8 mouse cellular contexts compared by ENCODE assay signal in genomic region chr16:37584218-37585035, GRCm38 (mm10). TPM values are rescaled to one million over a fixed set of nuclear protein-coding genes. Genes with fewer than 3 reads are reported as not detected.
A peak's percentile ranks its signal among the peaks of the same experiment; 100 is the strongest.
DNase-seq lines count a peak whose midpoint lies in the region; ATAC-seq and TF ChIP-seq lines count a peak whose summit lies in the region.

No protein-coding gene starts in this region.

- WGBS in forebrain, embryonic 11.5 days = 1% methylated on average over 25 of the region's 25 CpGs
- 6% methylated on average over 25 of the region's 25 CpGs for WGBS in liver, embryonic 16.5 days (ENCODE audit: insufficient replicate concordance)
- WGBS in thymus, adult 2 months = 10% methylated on average over 25 of the region's 25 CpGs

- peak overlapping the region; percentile 57 for H3K4me3 ChIP-seq in E14TG2a.4 (replicated peaks; ENCODE audit: low read length)
- peak overlapping the region; percentile 39 for H3K4me3 ChIP-seq in brown adipose tissue, adult 24 weeks (ENCODE audit: insufficient read depth, low read depth, low read length)
- peak overlapping the region; percentile 20 for H3K4me3 ChIP-seq in forebrain, embryonic 11.5 days (ENCODE audit: low read depth, low read length)
- peak overlapping the region; percentile 30 for H3K4me3 ChIP-seq in liver, embryonic 16.5 days (ENCODE audit: low read depth, low read length)
- H3K4me3 ChIP-seq in thymus, adult 2 months (ENCODE audit: control insufficient read depth, insufficient read depth, low read length) = no peak overlapping the region

- TF ChIP-seq POLR2A in thymus, adult 2 months (IDR thresholded peaks at IDR 0.05; ENCODE audit: control insufficient read depth, extremely low read depth, insufficient read depth, low read length, poor library complexity) = no peak

- no peak for TF ChIP-seq CTCF in E14TG2a.4 (conservative IDR thresholded peaks at IDR 0.05; ENCODE audit: low read length)
- no peak for TF ChIP-seq CTCF in thymus, adult 2 months (IDR thresholded peaks at IDR 0.05; ENCODE audit: borderline replicate concordance, control insufficient read depth, extremely low read depth, insufficient read depth, low read length, poor library complexity)

- H3K27ac ChIP-seq in brown adipose tissue, adult 24 weeks (replicated peaks; ENCODE audit: low read depth, low read length) = no peak overlapping the region
- peak overlapping the region; percentile 95 for H3K27ac ChIP-seq in forebrain, embryonic 11.5 days (ENCODE audit: low read depth, low read length)
- H3K27ac ChIP-seq in liver, embryonic 16.5 days (ENCODE audit: low read length) = peak overlapping the region; percentile 84
- H3K27ac ChIP-seq in thymus, adult 2 months (ENCODE audit: control insufficient read depth, insufficient read depth, low read length) = no peak overlapping the region

- H3K27me3 ChIP-seq in E14TG2a.4 (ENCODE audit: insufficient read depth, low read length) = peaks cover 24% of the 10 kb centered on the region
- H3K27me3 ChIP-seq in forebrain, embryonic 11.5 days (ENCODE audit: control insufficient read depth, insufficient read depth, low read length) = no peaks in the 10 kb centered on the region
- no peaks in the 10 kb centered on the region for H3K27me3 ChIP-seq in liver, embryonic 16.5 days (ENCODE audit: control insufficient read depth, insufficient read depth, low read depth, low read length)
- H3K27me3 ChIP-seq in thymus, adult 2 months (ENCODE audit: control insufficient read depth, insufficient read depth, low read length) = no peaks in the 10 kb centered on the region; the same call in 1 of the 2 replicates

- H3K9ac ChIP-seq in forebrain, embryonic 11.5 days (ENCODE audit: low read length) = peak overlapping the region; percentile 59
- peak overlapping the region; percentile 5; the same call in 1 of the 2 replicates for H3K9ac ChIP-seq in liver, embryonic 16.5 days (ENCODE audit: low read depth, low read length)

- H3K36me3 ChIP-seq in E14TG2a.4 (ENCODE audit: insufficient read depth, low read length) = no peaks in the 10 kb centered on the region
- no peaks in the 10 kb centered on the region for H3K36me3 ChIP-seq in forebrain, embryonic 11.5 days (ENCODE audit: control insufficient read depth, insufficient read depth, low read length)
- H3K36me3 ChIP-seq in liver, embryonic 16.5 days (ENCODE audit: control insufficient read depth, insufficient read depth) = no peaks in the 10 kb centered on the region
- no peaks in the 10 kb centered on the region for H3K36me3 ChIP-seq in thymus, adult 2 months (ENCODE audit: control insufficient read depth, insufficient read depth, low read length)

- H3K4me1 ChIP-seq in E14TG2a.4 (replicated peaks; ENCODE audit: low read depth, low read length) = peaks cover 13% of the 10 kb centered on the region
- no peaks in the 10 kb centered on the region for H3K4me1 ChIP-seq in brown adipose tissue, adult 24 weeks (ENCODE audit: control insufficient read depth, insufficient read depth, insufficient read length, low read length)
- H3K4me1 ChIP-seq in forebrain, embryonic 11.5 days (replicated peaks; ENCODE audit: control insufficient read depth, insufficient read depth, low read length) = peaks cover 6% of the 10 kb centered on the region; the same call in 1 of the 2 replicates
- no peaks in the 10 kb centered on the region; the same call in 1 of the 2 replicates for H3K4me1 ChIP-seq in liver, embryonic 16.5 days (ENCODE audit: control insufficient read depth, low read depth, low read length)
- H3K4me1 ChIP-seq in thymus, adult 2 months (replicated peaks; ENCODE audit: control insufficient read depth, insufficient read depth, low read length) = no peaks in the 10 kb centered on the region

- peak overlapping the region; percentile 54 for H3K4me2 ChIP-seq in forebrain, embryonic 11.5 days (ENCODE audit: low read depth, low read length, severe bottlenecking)
- peak overlapping the region; percentile 38 for H3K4me2 ChIP-seq in liver, embryonic 16.5 days (ENCODE audit: low read depth, low read length)

- no peaks in the 10 kb centered on the region for H3K9me3 ChIP-seq in E14TG2a.4 (ENCODE audit: low read length)
- no peaks in the 10 kb centered on the region for H3K9me3 ChIP-seq in forebrain, embryonic 11.5 days (ENCODE audit: control insufficient read depth, low read length)
- H3K9me3 ChIP-seq in liver, embryonic 16.5 days (replicated peaks; ENCODE audit: control insufficient read depth, low read length) = no peaks in the 10 kb centered on the region

- peak; percentile 83 for DNase-seq in forebrain, embryonic 11.5 days (ENCODE audit: low spot score)
- DNase-seq in heart, postnatal 10 days = peak; percentile 66 to 67
- DNase-seq in kidney, postnatal 4 days = peak; percentile 69 to 80
- DNase-seq in ovary, postnatal 36 days (ENCODE audit: low spot score) = peak; percentile 49
- no peak for DNase-seq in thymus, adult 2 months

- peak; percentile 90 for ATAC-seq in forebrain, embryonic 11.5 days (replicated peaks; ENCODE audit: low FRiP score)
- peak; percentile 76 for ATAC-seq in liver, embryonic 16.5 days (ENCODE audit: low read depth)

- intact Hi-C loops in heart, postnatal 10 days (cut with DNase I) = no loop called here

RNA-seq across cellular contexts. Expression of gene Hgd, which starts 4.5 kb away (rescaled TPM):
- polyA plus RNA-seq in brown adipose tissue, adult 24 weeks (2012; ENCODE audit: insufficient read depth, insufficient read length, missing spikeins) = not detected in 2 replicates
- polyA plus RNA-seq in forebrain, embryonic 11.5 days (2014; fragmentation: Nextera tagmentation; extraction: Ambion mirVana) = 0.28 TPM in 1 of 2 replicates, not detected in the other
- total RNA-seq in heart, postnatal 10 days (2021) = under 1 TPM in 1 of 2 experiments, not detected in 1; 0.29 TPM
- polyA plus RNA-seq in liver, embryonic 16.5 days (2015; fragmentation: Nextera tagmentation; extraction: Ambion mirVana) = 47.1 and 55.1 TPM in 2 replicates
- polyA plus RNA-seq in thymus, adult 2 months (2012; rRNA removed) = 0.54 and 1.4 TPM in 2 replicates

RNA-seq across cellular contexts. Expression of gene Rabl3, which starts 44.7 kb away (rescaled TPM):
- 4.1 and 5.8 TPM in 2 replicates for polyA plus RNA-seq in brown adipose tissue, adult 24 weeks (2012; ENCODE audit: insufficient read depth, insufficient read length, missing spikeins)
- polyA plus RNA-seq in forebrain, embryonic 11.5 days (2014; fragmentation: Nextera tagmentation; extraction: Ambion mirVana) = 39.2 and 42.3 TPM in 2 replicates
- 10 to 100 TPM; 11.4 to 12.1 TPM for total RNA-seq in heart, postnatal 10 days (2021)
- 13.1 and 13.2 TPM in 2 replicates for polyA plus RNA-seq in liver, embryonic 16.5 days (2015; fragmentation: Nextera tagmentation; extraction: Ambion mirVana)
- polyA plus RNA-seq in thymus, adult 2 months (2012; rRNA removed) = 2.7 and 3.1 TPM in 2 replicates

RNA-seq across cellular contexts. Expression of gene Gtf2e1, which starts 44.8 kb away (rescaled TPM):
- polyA plus RNA-seq in brown adipose tissue, adult 24 weeks (2012; ENCODE audit: insufficient read depth, insufficient read length, missing spikeins) = 9.6 and 10.8 TPM in 2 replicates
- polyA plus RNA-seq in forebrain, embryonic 11.5 days (2014; fragmentation: Nextera tagmentation; extraction: Ambion mirVana) = 56.5 and 60.9 TPM in 2 replicates
- total RNA-seq in heart, postnatal 10 days (2021) = 10 to 100 TPM in 1 of 2 experiments, 1 to 10 TPM in 1; 8.8 to 11.7 TPM
- 6.6 and 6.9 TPM in 2 replicates for polyA plus RNA-seq in liver, embryonic 16.5 days (2015; fragmentation: Nextera tagmentation; extraction: Ambion mirVana)
- polyA plus RNA-seq in thymus, adult 2 months (2012; rRNA removed) = 6.7 and 7.4 TPM in 2 replicates

Comparison
In these comparisons a context has a peak if more than half of its experiments do, and no peak if none do; other contexts are left out.
1. H3K27ac ChIP-seq: peak in forebrain, embryonic 11.5 days (single experiment) and liver, embryonic 16.5 days (single experiment); none in brown adipose tissue, adult 24 weeks (single experiment) and thymus, adult 2 months (single experiment).
2. RNA of gene Hgd, which starts 4.5 kb away (polyA plus RNA-seq): 47.1 to 55.1 TPM in liver, embryonic 16.5 days; not detected in brown adipose tissue, adult 24 weeks, 0.54 to 1.4 TPM in thymus, adult 2 months and 0.28 TPM in forebrain, embryonic 11.5 days; every median in the first group is over 10 times any median in the second.